ENCODE assay signal across 10 mouse cellular contexts in genomic region chr16:21331229-21331628, GRCm38 (mm10).
DNase-seq lines count a peak whose midpoint lies in the region; ATAC-seq and TF ChIP-seq lines count a peak whose summit lies in the region.
"Had no signal": no experiment of that assay in that cellular context is flagged by ENCODE, and none has a peak within 500 bp of the region (broad histone marks: within the 10 kb centered on the region; RNA-seq: fewer than 3 reads in every experiment).

No protein-coding gene starts in this region.

- DNase-seq in heart, postnatal 14 days = no peak
- DNase-seq in lung, postnatal 0 days (ENCODE audit: low spot score) = no peak
- DNase-seq in lung, postnatal 25 days (ENCODE audit: low spot score) = no peak
- DNase-seq in thymus, postnatal 0 days (ENCODE audit: low spot score) = no peak
- DNase-seq: kidney, adult 11 months; left cerebral cortex, postnatal 4 days had no signal

- H3K9ac ChIP-seq in heart, embryonic 12.5 days = 0 out of 2 replicates have a peak overlapping the region, but pooled peaks have one; percentile 24
- H3K9ac ChIP-seq in lung, postnatal 0 days (replicated peaks; ENCODE audit: low read depth) = no peak overlapping the region
- H3K9ac ChIP-seq in neural tube, embryonic 13.5 days = no peak overlapping the region

- no peak for TF ChIP-seq POLR2A in embryonic fibroblast, embryonic 13.5 days (IDR thresholded peaks at IDR 0.05; ENCODE audit: low read depth, low read length)

- no peaks in the 10 kb centered on the region for H3K27me3 ChIP-seq in heart, embryonic 12.5 days (replicated peaks)
- H3K27me3 ChIP-seq in lung, postnatal 0 days (replicated peaks; ENCODE audit: insufficient read depth, low read length) = no peaks in the 10 kb centered on the region
- no peaks in the 10 kb centered on the region for H3K27me3 ChIP-seq in neural tube, embryonic 13.5 days

- H3K4me3 ChIP-seq in heart, embryonic 12.5 days = no peak overlapping the region
- H3K4me3 ChIP-seq in lung, postnatal 0 days (ENCODE audit: low read depth, low read length) = no peak overlapping the region
- H3K4me3 ChIP-seq in embryonic fibroblast, embryonic 13.5 days (ENCODE audit: insufficient read depth, low read length) = peak overlapping the region; percentile 34
- H3K4me3 ChIP-seq in neural tube, embryonic 13.5 days = peak overlapping the region; percentile 1; the same call in 1 of the 2 replicates

- peak; percentile 17; the same call in 1 of the 2 replicates for TF ChIP-seq CTCF in lung, postnatal 0 days (IDR thresholded peaks at IDR 0.05)
- TF ChIP-seq CTCF in embryonic fibroblast, embryonic 13.5 days (IDR thresholded peaks at IDR 0.05; ENCODE audit: borderline replicate concordance, insufficient read depth, low read length) = no peak

- ATAC-seq in heart, embryonic 12.5 days (ENCODE audit: insufficient number of reproducible peaks, low FRiP score) = no peak
- ATAC-seq in lung, postnatal 0 days = no peak
- no peak for ATAC-seq in neural tube, embryonic 13.5 days (ENCODE audit: low read depth)
- no peak for ATAC-seq in monocyte, adult 5-6 weeks (replicated peaks; ENCODE audit: insufficient number of reproducible peaks, low FRiP score, low TSS enrichment, poor library complexity, severe bottlenecking)

- 83% methylated on average over 5 of the region's 5 CpGs for WGBS in heart, embryonic 12.5 days
- WGBS in lung, postnatal 0 days = 60% methylated on average over 5 of the region's 5 CpGs
- 86% methylated on average over 5 of the region's 5 CpGs for WGBS in neural tube, embryonic 13.5 days

- intact Hi-C loops in heart, postnatal 14 days (cut with DNase I) = loop anchor here (5.0 kb wide), 1 partner anchor 124 kb away; no protein-coding TSS in a partner anchor

- H3K4me1 ChIP-seq in heart, embryonic 12.5 days (replicated peaks) = peaks cover 13% of the 10 kb centered on the region
- peaks cover 8% of the 10 kb centered on the region; the same call in 1 of the 2 replicates for H3K4me1 ChIP-seq in lung, postnatal 0 days (ENCODE audit: insufficient read depth, low read depth, low read length)
- no peaks in the 10 kb centered on the region for H3K4me1 ChIP-seq in embryonic fibroblast, embryonic 13.5 days (ENCODE audit: control insufficient read depth, insufficient read depth, low read length)
- peaks cover 28% of the 10 kb centered on the region for H3K4me1 ChIP-seq in neural tube, embryonic 13.5 days (replicated peaks)

- no peak overlapping the region for H3K27ac ChIP-seq in heart, embryonic 12.5 days (ENCODE audit: poor library complexity, severe bottlenecking)
- H3K27ac ChIP-seq in lung, postnatal 0 days (ENCODE audit: low read length) = no peak overlapping the region
- H3K27ac ChIP-seq in embryonic fibroblast, embryonic 13.5 days (ENCODE audit: insufficient read depth, low read length) = no peak overlapping the region
- no peak overlapping the region for H3K27ac ChIP-seq in neural tube, embryonic 13.5 days (replicated peaks)

- TF ChIP-seq EP300 in lung, postnatal 0 days (IDR thresholded peaks at IDR 0.05) = no peak

- peak overlapping the region; percentile 78 for H3K4me2 ChIP-seq in heart, embryonic 12.5 days
- H3K4me2 ChIP-seq in lung, postnatal 0 days (replicated peaks; ENCODE audit: low read depth, low read length) = no peak overlapping the region
- H3K4me2 ChIP-seq in neural tube, embryonic 13.5 days = peak overlapping the region; percentile 79

- no peaks in the 10 kb centered on the region for H3K36me3 ChIP-seq in heart, embryonic 12.5 days
- no peaks in the 10 kb centered on the region for H3K36me3 ChIP-seq in lung, postnatal 0 days (ENCODE audit: insufficient read depth, low read length)
- no peaks in the 10 kb centered on the region for H3K36me3 ChIP-seq in neural tube, embryonic 13.5 days

- H3K9me3 ChIP-seq in heart, embryonic 12.5 days (replicated peaks) = no peaks in the 10 kb centered on the region
- H3K9me3 ChIP-seq in lung, postnatal 0 days (ENCODE audit: low read length) = no peaks in the 10 kb centered on the region
- no peaks in the 10 kb centered on the region for H3K9me3 ChIP-seq in neural tube, embryonic 13.5 days

Comparison
In these comparisons a context has a peak if more than half of its experiments do, and no peak if none do; other contexts are left out.
1. H3K4me3 ChIP-seq: peak in embryonic fibroblast, embryonic 13.5 days (single experiment) and neural tube, embryonic 13.5 days (single experiment); none in heart, embryonic 12.5 days (single experiment) and lung, postnatal 0 days (single experiment).